In genomic region chr9:63454341-63454740, GRCm38 (mm10) we compare ENCODE assay signal across 23 mouse cellular contexts. TPM values are rescaled to one million over a fixed set of nuclear protein-coding genes. Genes with fewer than 3 reads are reported as not detected.
DNase-seq lines count a peak whose midpoint lies in the region; ATAC-seq and TF ChIP-seq lines count a peak whose summit lies in the region.
"Had no signal": no experiment of that assay in that cellular context is flagged by ENCODE, and none has a peak within 500 bp of the region (broad histone marks: within the 10 kb centered on the region; RNA-seq: fewer than 3 reads in every experiment).

No protein-coding gene starts in this region.

- no peak overlapping the region for H3K9ac ChIP-seq in kidney, postnatal 0 days (ENCODE audit: low read depth, low read length)
- no peak overlapping the region for H3K9ac ChIP-seq in kidney, embryonic 14.5 days (ENCODE audit: low read depth, low read length)
- no peak overlapping the region for H3K9ac ChIP-seq in liver, embryonic 12.5 days

- no peaks in the 10 kb centered on the region for H3K9me3 ChIP-seq in kidney, postnatal 0 days (replicated peaks; ENCODE audit: low read length)
- no peaks in the 10 kb centered on the region for H3K9me3 ChIP-seq in kidney, embryonic 14.5 days (ENCODE audit: control insufficient read depth, low read length)
- no peaks in the 10 kb centered on the region for H3K9me3 ChIP-seq in liver, embryonic 12.5 days (replicated peaks)
- H3K9me3 ChIP-seq: G1E had no signal

- no peak for ATAC-seq in kidney, postnatal 0 days (replicated peaks; ENCODE audit: low FRiP score, low read depth)
- ATAC-seq in kidney, embryonic 14.5 days (ENCODE audit: low FRiP score, low TSS enrichment) = no peak
- no peak for ATAC-seq in liver, embryonic 12.5 days
- ATAC-seq: activated CD4-positive, CD25-positive, alpha-beta regulatory T cell, adult 4 months; CD4-positive, CD25-positive, alpha-beta regulatory T cell, adult 4 months; Patski had no signal

- H3K4me1 ChIP-seq in kidney, postnatal 0 days (replicated peaks; ENCODE audit: insufficient read depth, low read length) = no peaks in the 10 kb centered on the region
- H3K4me1 ChIP-seq in kidney, embryonic 14.5 days (ENCODE audit: control insufficient read depth, insufficient read depth, low read length) = no peaks in the 10 kb centered on the region
- H3K4me1 ChIP-seq in liver, embryonic 12.5 days = no peaks in the 10 kb centered on the region

- H3K4me3 ChIP-seq in kidney, postnatal 0 days (replicated peaks; ENCODE audit: low read depth, low read length) = no peak overlapping the region
- H3K4me3 ChIP-seq in kidney, embryonic 14.5 days (ENCODE audit: low read length) = no peak overlapping the region
- H3K4me3 ChIP-seq in liver, embryonic 12.5 days = no peak overlapping the region

- H3K27ac ChIP-seq in kidney, postnatal 0 days = no peak overlapping the region
- no peak overlapping the region for H3K27ac ChIP-seq in kidney, embryonic 14.5 days (ENCODE audit: low read depth, low read length)
- no peak overlapping the region for H3K27ac ChIP-seq in liver, embryonic 12.5 days

- no peak for TF ChIP-seq CTCF in kidney, postnatal 0 days (IDR thresholded peaks at IDR 0.05; ENCODE audit: low read depth)

- 51% methylated on average over 5 of the region's 5 CpGs for WGBS in kidney, postnatal 0 days
- WGBS in kidney, embryonic 14.5 days = 49% methylated on average over 5 of the region's 5 CpGs
- WGBS in liver, embryonic 12.5 days (ENCODE audit: insufficient replicate concordance) = 64% methylated on average over 5 of the region's 5 CpGs

- H3K4me2 ChIP-seq in kidney, postnatal 0 days (ENCODE audit: low read length) = no peak overlapping the region
- no peak overlapping the region for H3K4me2 ChIP-seq in kidney, embryonic 14.5 days (replicated peaks; ENCODE audit: low read depth, low read length)
- no peak overlapping the region for H3K4me2 ChIP-seq in liver, embryonic 12.5 days

- H3K36me3 ChIP-seq in kidney, postnatal 0 days (ENCODE audit: insufficient read depth, low read length) = no peaks in the 10 kb centered on the region
- no peaks in the 10 kb centered on the region for H3K36me3 ChIP-seq in kidney, embryonic 14.5 days (ENCODE audit: control insufficient read depth, insufficient read depth, low read length)
- no peaks in the 10 kb centered on the region for H3K36me3 ChIP-seq in liver, embryonic 12.5 days
- H3K36me3 ChIP-seq: G1E had no signal

- DNase-seq in kidney, postnatal 0 days (ENCODE audit: low spot score) = peak; percentile 18
- DNase-seq in Muller cell, postnatal 12 days (ENCODE audit: inconsistent ontology term) = peak; percentile 51
- peak; percentile 54 for DNase-seq in retina, embryonic 14.5 days (ENCODE audit: low spot score)
- DNase-seq in retina, postnatal 1 day = peak; percentile 53
- no peak for DNase-seq in spleen, postnatal 36 days (ENCODE audit: low spot score in 2 of 2)
- DNase-seq in lung, adult 18-20 months = no peak
- DNase-seq: adrenal gland, adult 2 months; adrenal gland, adult 8-10 months; adrenal gland, postnatal 10 days; adrenal gland, postnatal 14 days; adrenal gland, postnatal 25 days; adrenal gland, postnatal 36 days; B cell, adult 2 months; cerebellum, adult 11 months; cerebellum, adult 11-12 months; cerebellum, adult 18-20 months had no signal

- H3K27me3 ChIP-seq in kidney, postnatal 0 days (ENCODE audit: insufficient read depth, low read length) = no peaks in the 10 kb centered on the region
- no peaks in the 10 kb centered on the region for H3K27me3 ChIP-seq in kidney, embryonic 14.5 days (ENCODE audit: control insufficient read depth, insufficient read depth, low read length)
- H3K27me3 ChIP-seq in liver, embryonic 12.5 days (replicated peaks) = no peaks in the 10 kb centered on the region
- H3K27me3 ChIP-seq: CH12.LX, Patski had no signal

RNA-seq across cellular contexts. Expression of gene 2300009A05Rik, which starts 55.3 kb away (rescaled TPM):
- polyA plus RNA-seq in kidney, postnatal 0 days (2015; fragmentation: Nextera tagmentation; extraction: Ambion mirVana) = 113 and 127 TPM in 2 replicates
- polyA plus RNA-seq in kidney, embryonic 14.5 days (2014; fragmentation: Nextera tagmentation; extraction: Ambion mirVana) = 55.1 and 56.4 TPM in 2 replicates
- polyA plus RNA-seq in liver, embryonic 12.5 days (2016; fragmentation: Nextera tagmentation; extraction: Ambion mirVana) = 33.9 and 34.3 TPM in 2 replicates

Comparison
In these comparisons a context has a peak if more than half of its experiments do, and no peak if none do; other contexts are left out.
1. DNase-seq: peak in kidney, postnatal 0 days (single experiment), Muller cell, postnatal 12 days (single experiment), retina, embryonic 14.5 days (single experiment) and retina, postnatal 1 day (single experiment); none in spleen, postnatal 36 days (0 of 2) and lung, adult 18-20 months (0 of 2).